Mouse (Mus musculus) MEL (cell line): ENCODE measurements around the gene Plekhg2.

Experiments
- CTCF ChIP-seq, 3 experiments: IDR thresholded peaks in 2 of 3; conservative IDR thresholded peaks in 1 of 3; 2 replicates each; pipeline ENCODE4 v1.5.1; 2011 to 2012; ENCODE audit warnings: low read length in 3 of 3, low read depth in 2 of 3, mild to moderate bottlenecking in 2 of 3, improper control_type of control experiment in 1 of 3, inconsistent platforms in 1 of 3, mixed read lengths in 1 of 3, moderate library complexity in 1 of 3; ENCODE audit not compliant: control insufficient read depth in 1 of 3, insufficient read depth in 1 of 3, poor library complexity in 1 of 3, severe bottlenecking in 1 of 3
- TCF12 ChIP-seq: IDR thresholded peaks from 2 replicates; pipeline ENCODE4 v1.6.1; 2014; ENCODE audit warnings: low read depth, mild to moderate bottlenecking, inconsistent platforms, low read length, improper control_type of control experiment, moderate library complexity

DNA sequence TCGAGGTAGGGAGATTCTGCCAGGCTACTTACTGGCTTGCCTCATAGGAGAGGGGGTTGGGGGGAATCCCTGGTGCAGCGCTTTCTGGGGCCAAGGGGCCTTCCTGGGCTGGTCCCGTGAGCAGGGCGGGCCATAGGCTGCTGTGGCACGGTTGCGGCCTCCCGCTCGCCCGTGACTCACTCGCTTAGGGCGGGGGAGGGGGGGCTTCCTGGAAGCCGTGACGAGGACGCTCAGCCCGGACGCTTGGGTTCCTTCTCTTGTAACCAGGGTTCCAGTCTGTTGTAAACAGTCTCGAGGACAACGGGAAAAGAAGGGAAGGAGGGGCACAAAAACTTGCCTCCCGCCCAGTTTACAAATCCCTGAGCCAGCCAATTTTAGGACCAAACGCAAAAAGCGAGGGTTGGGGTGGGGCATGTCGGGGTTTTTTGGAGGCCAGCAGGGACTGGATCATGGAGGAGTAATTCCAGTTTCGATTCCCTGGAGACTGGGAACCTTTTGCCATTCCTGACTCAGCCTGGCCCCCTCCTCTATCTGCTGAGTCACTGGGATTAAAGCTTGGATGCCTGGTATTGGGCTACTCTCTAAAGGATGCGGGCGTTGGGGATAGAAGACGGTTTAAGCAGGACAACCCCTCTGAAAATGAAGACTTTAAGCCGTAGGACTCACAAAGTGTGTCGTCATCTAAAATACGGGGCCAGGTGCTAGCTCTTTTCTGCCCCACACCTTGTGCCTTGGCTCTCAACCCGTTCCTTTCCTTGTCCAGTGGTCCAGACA lies 8.8 kb upstream of the Plekhg2 start:
- TF ChIP-seq CTCF (IDR thresholded peaks at IDR 0.05 in 2 of 3, conservative IDR thresholded peaks at IDR 0.05 in 1 of 3; ENCODE audit: control insufficient read depth in 1 of 3, insufficient read depth in 1 of 3, low read depth in 2 of 3, low read length in 3 of 3, poor library complexity in 1 of 3, severe bottlenecking in 1 of 3) (no peak), TCF12 (no peak)
